Mouse (Mus musculus) cortical plate, adult 2 months (tissue): Measurements from ENCODE around the gene Mapk10.

Source experiments
- CTCF ChIP-seq: fragments of 200-500 bp; IDR thresholded peaks from 2 replicates; pipeline ENCODE4 v1.5.1; 2011; ENCODE audit warnings: mild to moderate bottlenecking, control low read depth, low read length; ENCODE audit not compliant: insufficient read depth; ENCODE audit errors: extremely low read depth
- POLR2A ChIP-seq: fragments of 200-500 bp; IDR thresholded peaks from 2 replicates; pipeline ENCODE4 v1.6.1; 2011; ENCODE audit warnings: mild to moderate bottlenecking, low read length, control low read depth; ENCODE audit not compliant: insufficient read depth; ENCODE audit errors: extremely low read depth

DNA sequence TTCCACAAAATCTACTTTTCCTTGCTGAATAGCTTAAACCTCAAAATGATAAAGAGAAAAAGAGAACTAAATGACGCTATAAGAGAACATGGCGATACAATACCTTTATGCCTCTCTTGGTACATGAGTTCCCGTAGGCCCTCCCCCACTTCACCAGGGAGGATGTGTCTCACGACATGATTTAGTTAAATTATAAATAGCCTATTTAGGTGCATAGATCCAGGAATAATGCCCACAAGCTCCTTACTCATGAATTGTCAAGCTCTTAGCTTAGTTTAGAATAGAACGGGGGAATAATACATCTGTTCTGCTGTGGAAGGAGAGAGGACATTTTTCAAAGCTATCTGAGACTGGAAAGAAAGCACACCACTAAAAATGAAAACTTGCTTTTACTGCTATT is 43.8 kb downstream of the Mapk10 start:
- TF ChIP-seq CTCF = no peak
- TF ChIP-seq POLR2A = no peak
